Mouse (Mus musculus) stomach, postnatal 0 days (tissue): ENCODE data around the gene Frmpd3.

Experiments used
- CTCF ChIP-seq: IDR thresholded peaks from 2 replicates; pipeline ENCODE4 v1.5.1; 2016; ENCODE audit warnings: antibody characterized with exemption, low read depth, mild to moderate bottlenecking, moderate library complexity
- EP300 ChIP-seq: optimal IDR thresholded peaks from 2 replicates; pipeline ENCODE3; 2016; ENCODE audit warnings: antibody characterized with exemption

GRCm38 (mm10) chrX:140406079-140406478 lies 64.0 kb downstream of the Frmpd3 start:
- no peak for TF ChIP-seq CTCF
- no peak for TF ChIP-seq EP300
